Mouse (Mus musculus) liver, embryonic 14.5 days (tissue): ENCODE results near the gene Ccdc7a.

Experiments used
- CTCF ChIP-seq: IDR thresholded peaks from 2 replicates; pipeline ENCODE4 v1.5.1; 2016; ENCODE audit warnings: antibody characterized with exemption, low read depth, control low read depth
- EP300 ChIP-seq: IDR thresholded peaks from 2 replicates; pipeline ENCODE4 v1.6.1; 2016; ENCODE audit warnings: antibody characterized with exemption, low read depth

GRCm38 (mm10) chr8:128704376-128704775 lies 360.9 kb downstream of the Ccdc7a start:
- no peak for TF ChIP-seq CTCF
- no peak for TF ChIP-seq EP300
